Comparison of ENCODE assay signal across 8 mouse cellular contexts in the genomic region with DNA sequence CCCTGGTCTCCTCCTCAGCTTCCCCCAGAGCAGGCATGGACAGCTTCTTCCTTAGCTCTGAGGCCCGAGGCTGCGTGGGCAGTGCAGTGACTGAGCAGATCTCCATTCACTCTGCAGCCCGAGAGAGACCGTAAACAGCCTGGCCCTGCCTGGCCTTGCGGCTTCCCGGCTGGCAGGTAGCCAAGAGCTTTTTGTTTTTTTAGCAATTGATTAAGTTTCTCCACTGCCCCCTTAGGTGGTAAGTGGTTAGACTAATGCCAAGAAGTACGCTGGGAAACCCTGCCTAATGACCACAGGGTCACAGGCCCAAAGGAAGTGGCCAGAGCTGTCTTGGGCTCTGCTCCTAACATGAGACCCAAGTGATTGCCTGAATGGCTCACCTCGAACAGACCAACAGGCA. TPM values are rescaled to one million over a fixed set of nuclear protein-coding genes. Genes with fewer than 3 reads are reported as not detected.
DNase-seq lines count a peak whose midpoint lies in the region; ATAC-seq and TF ChIP-seq lines count a peak whose summit lies in the region.

No protein-coding gene starts in this region.

- no peaks in the 10 kb centered on the region for H3K27me3 ChIP-seq in embryonic facial prominence, embryonic 10.5 days (replicated peaks; ENCODE audit: low read depth, poor library complexity, severe bottlenecking)
- no peaks in the 10 kb centered on the region for H3K27me3 ChIP-seq in heart, embryonic 15.5 days
- no peaks in the 10 kb centered on the region for H3K27me3 ChIP-seq in kidney, embryonic 16.5 days (ENCODE audit: insufficient read depth, low read length)
- no peaks in the 10 kb centered on the region for H3K27me3 ChIP-seq in lung, embryonic 14.5 days (ENCODE audit: insufficient read depth, low read length)

- H3K4me2 ChIP-seq in heart, embryonic 15.5 days, result no peak overlapping the region
- H3K4me2 ChIP-seq in kidney, embryonic 16.5 days (replicated peaks; ENCODE audit: low read depth, low read length), result no peak overlapping the region
- H3K4me2 ChIP-seq in lung, embryonic 14.5 days, result no peak overlapping the region

- peak; percentile 44 for DNase-seq in gastrocnemius, adult 2 months
- no peak for DNase-seq in gastrocnemius, postnatal 36 days
- no peak for DNase-seq in embryonic facial prominence, embryonic 10.5 days (ENCODE audit: low spot score)
- DNase-seq in lung, embryonic 14.5 days, result peak; percentile 87
- peak; percentile 51 to 60 for DNase-seq in right cerebral cortex, postnatal 10 days (ENCODE audit: low spot score in 2 of 2)
- DNase-seq in cerebellum, adult 11-12 months, result no peak

- peak; percentile 65; the same call in 1 of the 2 replicates for ATAC-seq in heart, embryonic 15.5 days (replicated peaks; ENCODE audit: insufficient number of reproducible peaks, insufficient read depth, low FRiP score, low read depth)
- peak; percentile 86 for ATAC-seq in kidney, embryonic 16.5 days (ENCODE audit: low FRiP score, low TSS enrichment)
- peak; percentile 76; the same call in 1 of the 2 replicates for ATAC-seq in lung, embryonic 14.5 days (ENCODE audit: insufficient read depth)

- intact Hi-C loops in gastrocnemius, adult 2 months (cut with DNase I), result no loop called here
- intact Hi-C loops in gastrocnemius, postnatal 36 days (cut with DNase I), result no loop called here

- H3K4me1 ChIP-seq in embryonic facial prominence, embryonic 10.5 days, result peaks cover 75% of the 10 kb centered on the region
- H3K4me1 ChIP-seq in heart, embryonic 15.5 days (replicated peaks), result peaks cover 55% of the 10 kb centered on the region
- H3K4me1 ChIP-seq in kidney, embryonic 16.5 days (ENCODE audit: insufficient read depth, low read length), result peaks cover 67% of the 10 kb centered on the region
- H3K4me1 ChIP-seq in lung, embryonic 14.5 days (ENCODE audit: insufficient read depth), result peaks cover 11% of the 10 kb centered on the region

- peak overlapping the region; percentile 79 for H3K27ac ChIP-seq in gastrocnemius, adult 2 months
- peak overlapping the region; percentile 75 for H3K27ac ChIP-seq in embryonic facial prominence, embryonic 10.5 days (replicated peaks)
- peak overlapping the region; percentile 76 for H3K27ac ChIP-seq in heart, embryonic 15.5 days
- peak overlapping the region; percentile 84 for H3K27ac ChIP-seq in kidney, embryonic 16.5 days (ENCODE audit: low read length)
- peak overlapping the region; percentile 69 for H3K27ac ChIP-seq in lung, embryonic 14.5 days (ENCODE audit: low read depth)

- TF ChIP-seq CTCF in gastrocnemius, adult 2 months (IDR thresholded peaks at IDR 0.05), result no peak
- 0 out of 2 replicates have a peak, but pooled peaks have one; percentile 6 for TF ChIP-seq CTCF in lung, embryonic 14.5 days (IDR thresholded peaks at IDR 0.05; ENCODE audit: low read depth)

- 64% methylated on average over 8 of the region's 8 CpGs for WGBS in embryonic facial prominence, embryonic 10.5 days
- 14% methylated on average over 8 of the region's 8 CpGs for WGBS in heart, embryonic 15.5 days
- 5% methylated on average over 8 of the region's 8 CpGs for WGBS in kidney, embryonic 16.5 days
- WGBS in lung, embryonic 14.5 days, result 11% methylated on average over 8 of the region's 8 CpGs

- H3K9ac ChIP-seq in heart, embryonic 15.5 days, result peak overlapping the region; percentile 25; the same call in 1 of the 2 replicates
- peak overlapping the region; percentile 18; the same call in 1 of the 2 replicates for H3K9ac ChIP-seq in kidney, embryonic 16.5 days (replicated peaks; ENCODE audit: low read length)
- H3K9ac ChIP-seq in lung, embryonic 14.5 days, result peak overlapping the region; percentile 39

- H3K9me3 ChIP-seq in embryonic facial prominence, embryonic 10.5 days, result no peaks in the 10 kb centered on the region
- no peaks in the 10 kb centered on the region for H3K9me3 ChIP-seq in heart, embryonic 15.5 days (replicated peaks)
- no peaks in the 10 kb centered on the region for H3K9me3 ChIP-seq in kidney, embryonic 16.5 days (ENCODE audit: low read length)
- H3K9me3 ChIP-seq in lung, embryonic 14.5 days (ENCODE audit: low read depth, low read length), result no peaks in the 10 kb centered on the region

- H3K4me3 ChIP-seq in gastrocnemius, adult 2 months, result 0 out of 2 replicates have a peak overlapping the region, but pooled peaks have one; percentile 21
- no peak overlapping the region for H3K4me3 ChIP-seq in embryonic facial prominence, embryonic 10.5 days
- H3K4me3 ChIP-seq in heart, embryonic 15.5 days, result no peak overlapping the region
- no peak overlapping the region for H3K4me3 ChIP-seq in kidney, embryonic 16.5 days (ENCODE audit: low read length)
- H3K4me3 ChIP-seq in lung, embryonic 14.5 days (ENCODE audit: low read depth, low read length), result no peak overlapping the region

- peaks cover 80% of the 10 kb centered on the region for H3K36me3 ChIP-seq in embryonic facial prominence, embryonic 10.5 days (replicated peaks)
- H3K36me3 ChIP-seq in heart, embryonic 15.5 days, result 0 out of 2 replicates have a peak, but pooled peaks cover 3% of the 10 kb centered on the region
- H3K36me3 ChIP-seq in kidney, embryonic 16.5 days (ENCODE audit: insufficient read depth, low read length), result peaks cover 7% of the 10 kb centered on the region
- peaks cover 37% of the 10 kb centered on the region for H3K36me3 ChIP-seq in lung, embryonic 14.5 days (ENCODE audit: insufficient read depth)

RNA-seq across cellular contexts. Expression of a gene that starts 47.7 kb away (rescaled TPM):
- 10 to 100 TPM; 21.4 to 30.4 TPM for total RNA-seq in gastrocnemius, adult 2 months (2021)
- total RNA-seq in gastrocnemius, postnatal 36 days (2021), result 10 to 100 TPM; 21.9 to 22.9 TPM
- polyA plus RNA-seq in embryonic facial prominence, embryonic 10.5 days (2016; fragmentation: Nextera tagmentation; extraction: Ambion mirVana), result 5.5 and 5.6 TPM in 2 replicates
- 3.0 and 4.3 TPM in 2 replicates for polyA plus RNA-seq in heart, embryonic 15.5 days (2015; fragmentation: Nextera tagmentation; extraction: Ambion mirVana)
- polyA plus RNA-seq in kidney, embryonic 16.5 days (2015; fragmentation: Nextera tagmentation; extraction: Ambion mirVana), result 7.0 TPM in 2 replicates
- polyA plus RNA-seq in lung, embryonic 14.5 days (2014; fragmentation: Nextera tagmentation; extraction: Ambion mirVana), result 9.3 and 11.4 TPM in 2 replicates

Comparison
In these comparisons a context has a peak if more than half of its experiments do, and no peak if none do; other contexts are left out.
1. DNase-seq: peak in gastrocnemius, adult 2 months (single experiment), lung, embryonic 14.5 days (single experiment) and right cerebral cortex, postnatal 10 days (2 of 2); none in gastrocnemius, postnatal 36 days (0 of 2), embryonic facial prominence, embryonic 10.5 days (single experiment) and cerebellum, adult 11-12 months (single experiment).
2. Peak in every context shown above with its lines, with median percentiles within 50 percentile points of each other: H3K27ac ChIP-seq, ATAC-seq and H3K9ac ChIP-seq.